Mouse (Mus musculus): ENCODE measurements at regions not wholly inside any gene's neighbourhood (a gene's known extent, or its start where the extent isn't known, plus 50 kb on each side); places are given as distances from the start of the nearest gene placed in this dataset.

DNA sequence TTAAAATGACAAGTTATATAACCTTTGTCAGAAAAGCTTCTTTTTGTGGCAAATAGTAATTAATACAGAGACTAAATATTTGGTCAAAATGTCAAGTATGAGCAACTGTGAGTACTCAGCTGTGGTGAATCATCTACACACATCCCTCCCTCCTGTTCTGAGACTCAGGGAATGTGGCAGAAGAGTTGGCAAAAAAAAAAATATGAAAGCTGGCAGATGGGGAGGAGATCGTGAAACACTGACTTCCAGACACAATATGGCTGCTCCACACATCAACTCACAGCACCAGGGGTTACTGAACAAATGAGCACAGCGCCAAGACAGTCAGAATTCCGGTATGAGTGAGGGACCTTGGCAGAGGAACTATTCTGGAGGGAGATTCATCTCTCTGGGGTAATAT lies 105.4 kb downstream of the Otud1 start:
- WGBS, result 6% methylated on average over 3 of the region's 3 CpGs
- TF ChIP-seq POLR2A (IDR thresholded peaks at IDR 0.05; ENCODE audit: borderline replicate concordance, insufficient read depth, low read length) (no peak), CTCF (IDR thresholded peaks at IDR 0.05; ENCODE audit: borderline replicate concordance, insufficient read depth, low read depth, low read length) (no peak)
- Histone ChIP-seq H3K27me3 (ENCODE audit: control insufficient read depth, insufficient read depth, low read length) (no peaks in the 10 kb centered on the region; the same call in 1 of the 2 replicates), H3K4me1 (ENCODE audit: control insufficient read depth, insufficient read depth, low read length) (no peaks in the 10 kb centered on the region), H3K4me3 (replicated peaks; ENCODE audit: insufficient read depth, low read depth, low read length) (no peak overlapping the region), H3K27ac (ENCODE audit: insufficient read depth, low read length) (no peak overlapping the region)
- no peak for DNase-seq

DNA sequence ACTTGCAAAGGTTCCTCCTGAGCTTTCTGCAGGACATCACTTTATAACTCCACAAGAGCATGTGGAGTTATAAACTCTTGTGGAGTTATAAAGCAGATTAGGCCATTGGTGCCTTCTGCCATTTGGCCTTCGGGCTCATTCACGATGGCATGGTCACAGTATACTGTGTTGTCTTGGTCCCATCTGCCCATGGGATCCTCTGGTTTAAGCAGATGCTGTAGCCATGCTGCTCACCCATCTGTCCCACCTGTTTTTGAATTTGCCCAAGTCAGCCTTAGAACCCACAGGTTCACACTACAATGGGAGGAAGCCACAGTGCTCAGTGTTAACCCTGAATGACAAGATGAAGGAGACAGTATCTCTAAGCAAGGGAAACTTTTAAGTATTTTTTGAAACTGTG lies 124.7 kb upstream of the Etl4 start:
- TF ChIP-seq POLR2A (IDR thresholded peaks at IDR 0.05; ENCODE audit: borderline replicate concordance, insufficient read depth, low read length) (no peak), CTCF (IDR thresholded peaks at IDR 0.05; ENCODE audit: borderline replicate concordance, insufficient read depth, low read depth, low read length) (no peak)
- 7% methylated on average over 2 of the region's 2 CpGs for WGBS
- Histone ChIP-seq H3K27ac (ENCODE audit: insufficient read depth, low read length) (no peak overlapping the region), H3K27me3 (ENCODE audit: control insufficient read depth, insufficient read depth, low read length) (no peaks in the 10 kb centered on the region), H3K4me3 (replicated peaks; ENCODE audit: insufficient read depth, low read depth, low read length) (no peak overlapping the region), H3K4me1 (ENCODE audit: control insufficient read depth, insufficient read depth, low read length) (no peaks in the 10 kb centered on the region)
- DNase-seq, result no peak

DNA sequence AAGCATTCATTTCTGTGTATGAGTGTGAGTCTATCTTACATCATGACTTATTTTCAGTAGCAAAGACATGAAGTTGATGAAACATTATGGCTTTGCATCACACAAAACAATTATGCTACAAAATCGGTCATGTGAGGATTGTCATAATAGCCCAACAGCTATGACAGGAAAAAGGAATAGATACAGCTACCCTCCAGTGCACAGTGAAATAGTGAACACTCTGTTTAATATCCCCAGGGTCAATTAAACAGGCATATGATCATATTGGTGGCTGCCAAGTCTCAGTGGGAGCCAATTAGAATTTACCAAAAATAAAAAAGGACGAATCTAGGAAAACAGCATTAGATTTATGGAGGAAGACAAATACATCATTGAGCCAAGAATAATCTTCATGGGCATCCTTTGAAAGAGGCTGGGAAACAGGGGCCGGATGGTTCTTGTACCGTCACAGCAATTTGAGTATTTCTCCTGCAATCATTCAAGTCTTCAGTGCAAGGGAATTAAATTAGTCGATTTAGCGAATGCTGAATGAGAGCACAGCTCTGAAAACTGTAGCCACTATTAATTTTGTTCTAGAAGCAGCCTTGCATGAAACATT lies 123.8 kb upstream of the Etl4 start:
- 9% methylated on average over 6 of the region's 6 CpGs for WGBS
- Histone ChIP-seq H3K27me3 (ENCODE audit: control insufficient read depth, insufficient read depth, low read length) (no peaks in the 10 kb centered on the region), H3K4me1 (ENCODE audit: control insufficient read depth, insufficient read depth, low read length) (no peaks in the 10 kb centered on the region), H3K27ac (ENCODE audit: insufficient read depth, low read length) (no peak overlapping the region), H3K4me3 (replicated peaks; ENCODE audit: insufficient read depth, low read depth, low read length) (no peak overlapping the region)
- no peak for TF ChIP-seq CTCF (IDR thresholded peaks at IDR 0.05; ENCODE audit: borderline replicate concordance, insufficient read depth, low read depth, low read length)
- TF ChIP-seq POLR2A (IDR thresholded peaks at IDR 0.05; ENCODE audit: borderline replicate concordance, insufficient read depth, low read length), result no peak
- peak in 1 of 2 experiments; percentile 10 for DNase-seq

DNA sequence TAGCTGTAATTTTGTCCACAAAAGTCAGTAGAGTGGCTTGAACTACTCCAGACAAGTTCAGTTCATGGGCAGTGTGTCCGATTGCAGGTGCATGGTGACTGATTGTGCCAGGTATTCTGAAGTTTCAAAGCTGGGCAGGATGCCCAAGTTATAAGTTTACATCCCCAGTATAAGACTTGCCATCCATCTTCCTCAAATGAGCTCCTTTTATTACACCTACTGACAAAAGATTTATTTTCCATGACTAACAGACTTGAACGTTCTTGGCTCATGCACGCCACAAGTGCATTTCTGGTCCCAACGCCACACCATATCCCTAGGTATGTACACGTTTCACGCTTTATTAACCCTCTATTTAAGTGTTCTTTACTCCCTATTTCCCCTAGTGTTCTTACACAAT lies 117.4 kb upstream of the Etl4 start:
- Histone ChIP-seq H3K4me3 (replicated peaks; ENCODE audit: insufficient read depth, low read depth, low read length) (no peak overlapping the region), H3K4me1 (ENCODE audit: control insufficient read depth, insufficient read depth, low read length) (no peaks in the 10 kb centered on the region), H3K27ac (ENCODE audit: insufficient read depth, low read length) (no peak overlapping the region), H3K27me3 (ENCODE audit: control insufficient read depth, insufficient read depth, low read length) (no peaks in the 10 kb centered on the region)
- WGBS, result 75% methylated on average over 6 of the region's 6 CpGs
- DNase-seq, result no peak
- TF ChIP-seq CTCF (IDR thresholded peaks at IDR 0.05; ENCODE audit: borderline replicate concordance, insufficient read depth, low read depth, low read length), result no peak
- TF ChIP-seq POLR2A (IDR thresholded peaks at IDR 0.05; ENCODE audit: borderline replicate concordance, insufficient read depth, low read length), result no peak

DNA sequence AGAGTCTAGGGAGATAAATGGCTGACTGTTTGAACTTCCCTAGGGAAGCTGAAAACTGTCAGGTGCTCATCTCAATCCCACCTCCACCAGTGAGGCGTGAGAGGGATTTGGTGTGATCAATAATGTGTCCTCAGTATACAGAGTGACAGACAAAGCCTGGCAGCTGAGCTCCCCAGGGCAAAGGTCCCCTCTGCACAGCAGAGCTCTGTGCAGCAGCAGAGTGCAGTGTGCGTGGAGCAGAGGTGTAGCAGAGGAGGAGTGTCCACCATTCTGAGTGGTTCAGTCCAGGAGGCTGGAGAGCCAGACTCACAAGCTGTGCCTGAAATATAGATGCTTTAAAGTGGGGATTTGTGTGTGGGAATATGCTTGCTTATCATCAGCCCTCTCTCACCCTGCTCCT lies 112.8 kb upstream of the Etl4 start:
- H3K4me3 ChIP-seq (replicated peaks; ENCODE audit: insufficient read depth, low read depth, low read length), result no peak overlapping the region
- TF ChIP-seq POLR2A (IDR thresholded peaks at IDR 0.05; ENCODE audit: borderline replicate concordance, insufficient read depth, low read length), result no peak
- no peak for TF ChIP-seq CTCF (IDR thresholded peaks at IDR 0.05; ENCODE audit: borderline replicate concordance, insufficient read depth, low read depth, low read length)
- H3K4me1 ChIP-seq (ENCODE audit: control insufficient read depth, insufficient read depth, low read length), result no peaks in the 10 kb centered on the region
- DNase-seq, result no peak
- H3K27me3 ChIP-seq (ENCODE audit: control insufficient read depth, insufficient read depth, low read length), result no peaks in the 10 kb centered on the region
- 52% methylated on average over 2 of the region's 2 CpGs for WGBS
- H3K27ac ChIP-seq (ENCODE audit: insufficient read depth, low read length), result no peak overlapping the region

Measured in cerebellum, adult 2 months (tissue).